Mouse (Mus musculus): ENCODE data around the gene Gm21761. TPM values are rescaled to one million over a fixed set of nuclear protein-coding genes. Genes with fewer than 3 reads are reported as not detected.
A peak's percentile ranks its signal among the peaks of the same experiment; 100 is the strongest.
"Not testable (repeated sequence)": the region's sequence is repeated elsewhere in the genome, so short reads cannot be mapped to it uniquely, and the experiment has no call there.

Gm21761 gene
- total and polyA plus RNA-seq, 3 experiments, result 7.0 to 78.3 (median 12.7) TPM

DNA sequence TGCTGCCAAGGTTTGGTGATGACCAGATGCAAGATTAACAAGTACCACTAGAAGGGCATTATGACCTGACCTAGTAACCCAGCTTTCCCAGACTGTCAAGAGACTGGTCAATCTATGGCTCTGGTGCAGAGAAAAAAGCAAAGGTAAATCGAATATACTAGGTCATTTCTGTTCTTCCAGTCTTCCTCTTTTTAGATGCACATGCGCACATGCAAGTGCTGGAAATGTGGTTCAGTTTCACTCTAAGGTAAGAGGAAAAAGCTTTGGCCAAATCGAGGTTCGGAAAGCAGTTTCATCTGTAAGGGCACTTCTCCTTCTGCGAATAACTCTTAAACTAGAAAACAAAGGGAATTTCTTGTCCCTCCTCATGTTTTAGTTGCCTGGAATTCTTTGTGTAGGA lies 26.5 kb upstream of the Gm21761 start:
- peaks cover 4 to 30% of the 10 kb centered on the region in 2 experiments for H3K4me1 ChIP-seq (ENCODE audit: control insufficient read depth in 1 of 2, insufficient read depth in 2 of 2)
- dilution Hi-C loops (cut with MboI; ENCODE audit: extremely low pct_ligation_motif_present, extremely low pct_unique_long_range_greater_than_20kb, low sequenced_read_pairs); H3K4me3 ChIP-seq (replicated peaks in 1 of 3; ENCODE audit: low read depth in 2 of 3, low read length in 2 of 3, poor library complexity in 1 of 3); H3K9ac ChIP-seq (ENCODE audit: insufficient read depth, low read depth); H3K9me3 ChIP-seq (replicated peaks; ENCODE audit: low read length); in situ Hi-C loops (cut with MboI; ENCODE audit: low pct_ligation_motif_present, low pct_unique_long_range_greater_than_20kb, low sequenced_read_pairs); DNase-seq (ENCODE audit: extremely low read depth); H3K4me2 ChIP-seq (ENCODE audit: insufficient read depth, low read depth, poor library complexity, severe bottlenecking); H3K79me2 ChIP-seq (replicated peaks; ENCODE audit: control insufficient read depth, extremely low read depth, insufficient read depth, poor library complexity, severe bottlenecking); H3K36me3 ChIP-seq (replicated peaks in 1 of 2; ENCODE audit: control insufficient read depth in 1 of 2, insufficient read depth in 1 of 2, low read length in 1 of 2); H3K27me3 ChIP-seq (replicated peaks); H3K27ac ChIP-seq (ENCODE audit: insufficient read depth, low read depth): not testable (repeated sequence)

GRCm38 (mm10) chr13:119955089-119955488 lies 26.0 kb upstream of the Gm21761 start:
- Histone ChIP-seq H3K4me1 (ENCODE audit: control insufficient read depth in 1 of 2, insufficient read depth in 2 of 2) (peaks cover 4 to 27% of the 10 kb centered on the region in 2 experiments), H3K27ac (ENCODE audit: insufficient read depth, low read depth) (peak overlapping the region; percentile 24; the same call in 1 of the 2 replicates)
- H3K36me3 ChIP-seq (replicated peaks in 1 of 2; ENCODE audit: control insufficient read depth in 1 of 2, insufficient read depth in 1 of 2, low read length in 1 of 2); H3K4me2 ChIP-seq (ENCODE audit: insufficient read depth, low read depth, poor library complexity, severe bottlenecking); dilution Hi-C loops (cut with MboI; ENCODE audit: extremely low pct_ligation_motif_present, extremely low pct_unique_long_range_greater_than_20kb, low sequenced_read_pairs); H3K4me3 ChIP-seq (replicated peaks in 1 of 3; ENCODE audit: low read depth in 2 of 3, low read length in 2 of 3, poor library complexity in 1 of 3); H3K9ac ChIP-seq (ENCODE audit: insufficient read depth, low read depth); H3K79me2 ChIP-seq (replicated peaks; ENCODE audit: control insufficient read depth, extremely low read depth, insufficient read depth, poor library complexity, severe bottlenecking); H3K9me3 ChIP-seq (replicated peaks; ENCODE audit: low read length); H3K27me3 ChIP-seq (replicated peaks); in situ Hi-C loops (cut with MboI; ENCODE audit: low pct_ligation_motif_present, low pct_unique_long_range_greater_than_20kb, low sequenced_read_pairs): not testable (repeated sequence)
- DNase-seq (ENCODE audit: extremely low read depth), result peak; percentile 16
- peak; percentile 29; the same call in 1 of the 2 replicates for TF ChIP-seq MAFK (IDR thresholded peaks at IDR 0.05; ENCODE audit: insufficient replicate concordance, low read length)

DNA sequence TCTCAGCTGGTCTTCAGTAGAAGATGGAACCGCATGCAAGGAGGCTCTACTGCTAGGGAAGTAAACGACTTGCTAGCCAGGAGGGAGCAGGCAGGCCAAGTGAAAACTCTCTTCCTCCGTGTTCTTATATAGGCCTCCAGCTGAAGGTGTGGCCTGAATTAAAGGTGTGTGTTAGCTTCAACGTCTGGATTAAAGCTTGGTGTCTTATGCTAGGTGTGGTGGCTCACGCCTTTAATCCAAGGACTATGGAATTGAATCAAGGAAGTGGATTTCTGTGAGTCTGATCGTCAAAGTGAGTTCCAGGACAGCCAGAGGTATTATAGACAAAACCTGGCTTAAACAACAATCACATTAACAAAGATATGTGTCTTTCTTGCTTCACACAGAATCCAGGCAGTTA lies 21.6 kb upstream of the Gm21761 start, which contains the start of gene B020031M17Rik:
B020031M17Rik (minus strand) TSS at position 101 of the 400 bp plus-strand sequence.
- H3K79me2 ChIP-seq (replicated peaks; ENCODE audit: control insufficient read depth, extremely low read depth, insufficient read depth, poor library complexity, severe bottlenecking); dilution Hi-C loops (cut with MboI; ENCODE audit: extremely low pct_ligation_motif_present, extremely low pct_unique_long_range_greater_than_20kb, low sequenced_read_pairs); H3K9me3 ChIP-seq (replicated peaks; ENCODE audit: low read length); DNase-seq (ENCODE audit: extremely low read depth); H3K27ac ChIP-seq (ENCODE audit: insufficient read depth, low read depth); H3K27me3 ChIP-seq (replicated peaks); H3K36me3 ChIP-seq (replicated peaks in 1 of 2; ENCODE audit: control insufficient read depth in 1 of 2, insufficient read depth in 1 of 2, low read length in 1 of 2); H3K4me2 ChIP-seq (ENCODE audit: insufficient read depth, low read depth, poor library complexity, severe bottlenecking); H3K4me3 ChIP-seq (replicated peaks in 1 of 3; ENCODE audit: low read depth in 2 of 3, low read length in 2 of 3, poor library complexity in 1 of 3); in situ Hi-C loops (cut with MboI; ENCODE audit: low pct_ligation_motif_present, low pct_unique_long_range_greater_than_20kb, low sequenced_read_pairs); H3K9ac ChIP-seq (ENCODE audit: insufficient read depth, low read depth): not testable (repeated sequence)
- H3K4me1 ChIP-seq (ENCODE audit: control insufficient read depth in 1 of 2, insufficient read depth in 2 of 2), result peaks cover 4 to 27% of the 10 kb centered on the region in 2 experiments

- in situ Hi-C loops (cut with MboI; ENCODE audit: low pct_ligation_motif_present, low pct_unique_long_range_greater_than_20kb, low sequenced_read_pairs); H3K9me3 ChIP-seq (replicated peaks; ENCODE audit: low read length); dilution Hi-C loops (cut with MboI; ENCODE audit: extremely low pct_ligation_motif_present, extremely low pct_unique_long_range_greater_than_20kb, low sequenced_read_pairs); H3K4me3 ChIP-seq (replicated peaks in 1 of 3; ENCODE audit: low read depth in 2 of 3, low read length in 2 of 3, poor library complexity in 1 of 3); H3K4me2 ChIP-seq (ENCODE audit: insufficient read depth, low read depth, poor library complexity, severe bottlenecking); DNase-seq (ENCODE audit: extremely low read depth); H3K27me3 ChIP-seq (replicated peaks); H3K27ac ChIP-seq (ENCODE audit: insufficient read depth, low read depth); H3K4me1 ChIP-seq (ENCODE audit: control insufficient read depth in 1 of 2, insufficient read depth in 2 of 2); H3K9ac ChIP-seq (ENCODE audit: insufficient read depth, low read depth); H3K36me3 ChIP-seq (replicated peaks in 1 of 2; ENCODE audit: control insufficient read depth in 1 of 2, insufficient read depth in 1 of 2, low read length in 1 of 2); H3K79me2 ChIP-seq (replicated peaks; ENCODE audit: control insufficient read depth, extremely low read depth, insufficient read depth, poor library complexity, severe bottlenecking): not testable (repeated sequence)
These were observed 4.3 kb downstream of the Gm21761 start for GRCm38 (mm10) chr13:119924597-119925340.

Data from CH12.LX (cell line).